ENCODE assay signal across 12 mouse cellular contexts in the genomic region with DNA sequence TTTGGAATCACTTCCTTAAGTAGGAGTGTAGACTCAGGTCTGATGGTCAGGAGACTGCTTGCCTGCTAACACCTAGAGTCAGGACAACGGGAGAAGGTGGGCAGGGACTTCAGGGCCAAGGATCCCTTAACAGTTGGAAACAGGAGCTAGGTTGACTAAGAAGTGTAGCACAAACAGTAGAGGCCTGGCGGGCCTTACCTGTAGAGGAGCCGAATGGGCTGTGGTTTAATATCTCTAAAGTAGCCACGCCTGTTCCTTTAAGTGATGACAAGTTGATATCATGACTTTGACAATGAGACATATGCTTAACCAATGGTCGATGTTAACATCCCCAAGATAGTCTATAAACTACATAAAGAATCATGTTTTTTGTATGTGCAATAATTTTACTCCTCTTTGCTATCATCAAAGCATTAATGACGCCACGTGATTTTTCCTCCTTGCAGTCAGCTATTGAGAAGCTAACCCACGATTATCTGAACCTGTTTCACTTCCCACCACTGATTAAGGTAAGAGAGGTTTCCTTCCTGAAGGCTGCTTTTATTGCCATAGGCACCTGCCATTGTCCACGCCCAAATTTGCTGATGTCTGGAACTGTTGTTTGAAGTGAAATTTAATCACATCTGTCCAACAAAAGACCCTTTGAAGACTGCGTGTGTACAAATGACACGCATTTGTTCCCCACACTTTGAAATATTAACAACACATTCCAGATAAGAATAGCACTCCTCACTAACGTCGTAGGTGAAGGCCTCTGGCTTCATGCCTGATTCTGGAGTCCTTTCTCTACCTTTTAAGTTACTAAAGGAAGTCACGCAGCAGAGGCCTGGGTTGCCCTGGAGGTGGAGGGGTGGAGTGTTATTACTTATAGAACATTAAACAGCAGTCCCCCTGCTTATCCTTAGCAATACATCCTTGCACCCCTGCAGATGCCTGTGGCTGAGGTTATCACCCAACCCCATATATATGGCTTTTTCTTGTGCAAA.
"Had no signal": no experiment of that assay in that cellular context is flagged by ENCODE, and none has a peak within 500 bp of the region (broad histone marks: within the 10 kb centered on the region; RNA-seq: fewer than 3 reads in every experiment).

No protein-coding gene starts in this region.

- H3K36me3 ChIP-seq: limb, embryonic 10.5 days; midbrain, embryonic 13.5 days; neural tube, embryonic 15.5 days had no signal

- H3K9me3 ChIP-seq: limb, embryonic 10.5 days; liver, embryonic 15.5 days; midbrain, embryonic 13.5 days; neural tube, embryonic 15.5 days had no signal

- H3K4me2 ChIP-seq: liver, embryonic 11.5 days; liver, embryonic 15.5 days; midbrain, embryonic 13.5 days; neural tube, embryonic 15.5 days had no signal

- H3K4me1 ChIP-seq: liver, embryonic 15.5 days; midbrain, embryonic 13.5 days; neural tube, embryonic 15.5 days had no signal

- H3K27ac ChIP-seq: limb, embryonic 10.5 days; liver, embryonic 15.5 days; midbrain, embryonic 13.5 days; neural tube, embryonic 15.5 days had no signal

- H3K4me3 ChIP-seq: limb, embryonic 10.5 days; liver, embryonic 15.5 days; midbrain, embryonic 13.5 days; myocyte; neural tube, embryonic 15.5 days had no signal

- DNase-seq: kidney, adult 11 months; kidney, postnatal 10 days; lung, adult 2 months; lung, postnatal 14 days; right cerebral cortex, adult 18-20 months; right cerebral cortex, postnatal 25 days had no signal

- ATAC-seq: midbrain, embryonic 13.5 days had no signal

- H3K27me3 ChIP-seq: liver, embryonic 15.5 days; midbrain, embryonic 13.5 days; neural tube, embryonic 15.5 days had no signal

- H3K9ac ChIP-seq: liver, embryonic 15.5 days; midbrain, embryonic 13.5 days; neural tube, embryonic 15.5 days had no signal
